Mouse (Mus musculus) limb, embryonic 11.5 days (tissue): Measurements from ENCODE around the gene Fkbp9. TPM values are rescaled to one million over a fixed set of nuclear protein-coding genes. Genes with fewer than 3 reads are reported as not detected.

Experiments used
- ATAC-seq: fragments of 200-750 bp; cut with Nextera tagmentation; 2 replicates; pipeline ENCODE4 v1.8.0; 2017; ENCODE audit warnings: low read depth; ENCODE audit not compliant: insufficient number of reproducible peaks, low FRiP score, low TSS enrichment
- DNase-seq: peaks from one replicate; pipeline ENCODE4 v3.0.0-alpha.2; 2015; ENCODE audit warnings: low spot score
- H3K27ac ChIP-seq: fragments of 300-500 bp; sonication (generic); replicated peaks from 2 replicates; pipeline ENCODE4 v1.5.1; 2014; ENCODE audit warnings: low read depth, mild to moderate bottlenecking, low read length
- H3K27me3 ChIP-seq: fragments of 300-500 bp; sonication (generic); 2 replicates; pipeline ENCODE4 v1.6.1; 2014; ENCODE audit warnings: mild to moderate bottlenecking, low read length, mixed read lengths; ENCODE audit not compliant: control insufficient read depth, insufficient read depth
- H3K36me3 ChIP-seq: fragments of 300-500 bp; sonication (generic); 2 replicates; pipeline ENCODE4 v1.6.1; 2014; ENCODE audit warnings: mild to moderate bottlenecking, low read length, moderate library complexity, mixed read lengths; ENCODE audit not compliant: control insufficient read depth, insufficient read depth
- H3K4me1 ChIP-seq: fragments of 300-500 bp; sonication (generic); 2 replicates; pipeline ENCODE4 v1.6.1; 2014; ENCODE audit warnings: low read length, mixed read lengths; ENCODE audit not compliant: control insufficient read depth, insufficient read depth
- H3K4me2 ChIP-seq: fragments of 300-500 bp; sonication (generic); 2 replicates; pipeline ENCODE4 v1.6.1; 2014; ENCODE audit warnings: low read depth, mild to moderate bottlenecking, moderate library complexity; ENCODE audit not compliant: severe bottlenecking
- H3K4me3 ChIP-seq: fragments of 300-500 bp; sonication (generic); 2 replicates; pipeline ENCODE4 v1.5.1; 2014; ENCODE audit warnings: low read depth, low read length
- H3K9ac ChIP-seq: fragments of 300-500 bp; sonication (generic); 2 replicates; pipeline ENCODE4 v1.6.1; 2014; ENCODE audit warnings: mild to moderate bottlenecking, low read length
- H3K9me3 ChIP-seq: fragments of 300-500 bp; sonication (generic); 2 replicates; pipeline ENCODE4 v1.6.1; 2016; ENCODE audit warnings: low read length; ENCODE audit not compliant: control insufficient read depth
- WGBS: fragments of 180-500 bp; shearing (Covaris S2); extraction: QIAGEN DNeasy Blood & Tissue Kit; methylation state at CpG from one replicate; pipeline ENCODE4 v1.1.7; 2014; 5-methylcytosine and 5-hydroxymethylcytosine counted together
- polyA plus RNA-seq: library from polyadenylated mRNA; unstranded; fragments of >200 nt; fragmentation: Nextera tagmentation; extraction: Ambion mirVana; gene quantifications from 2 replicates; pipeline ENCODE4 v1.2.1, GENCODE M21; 2014

Fkbp9 gene
- 72.3 and 73.0 TPM in 2 replicates for polyA plus RNA-seq

GRCm38 (mm10) chr6:56831697-56832406 lies at the start of gene Fkbp9:
Gene Fkbp9, plus strand, starts transcription at chr6:56832059.
- H3K4me3 ChIP-seq = peak within 1 kb of the TSS; percentile 69
- H3K4me2 ChIP-seq = peak within 1 kb of the TSS; percentile 52
- no peaks in the 10 kb centered on the region for H3K27me3 ChIP-seq
- peak within 1 kb of the TSS; percentile 78 for H3K9ac ChIP-seq
- WGBS = 0% methylated on average over 44 of the region's 58 CpGs
- H3K27ac ChIP-seq = peak within 1 kb of the TSS; percentile 68; the same call in 1 of the 2 replicates
- H3K9me3 ChIP-seq = no peaks in the 10 kb centered on the region
- DNase-seq (peak; percentile 87), ATAC-seq (peak; percentile 93)
- H3K4me1 ChIP-seq = no peaks in the 10 kb centered on the region
- H3K36me3 ChIP-seq = 0 out of 2 replicates have a peak, but pooled peaks cover 2% of the 10 kb centered on the region

GRCm38 (mm10) chr6:56783561-56784272 lies 48.1 kb upstream of the Fkbp9 start:
- Histone ChIP-seq H3K36me3 (peaks cover 15% of the 10 kb centered on the region), H3K9ac (no peak overlapping the region), H3K27ac (no peak overlapping the region), H3K4me3 (no peak overlapping the region), H3K27me3 (no peaks in the 10 kb centered on the region), H3K9me3 (no peaks in the 10 kb centered on the region), H3K4me1 (no peaks in the 10 kb centered on the region), H3K4me2 (no peak overlapping the region)
- DNase-seq = no peak
- no peak for ATAC-seq
- 88% methylated on average over 4 of the region's 4 CpGs for WGBS

GRCm38 (mm10) chr6:56785068-56785467 lies 46.8 kb upstream of the Fkbp9 start:
- DNase-seq (no peak), ATAC-seq (no peak)
- Histone ChIP-seq H3K4me1 (no peaks in the 10 kb centered on the region), H3K9me3 (no peaks in the 10 kb centered on the region), H3K4me2 (no peak overlapping the region), H3K9ac (no peak overlapping the region), H3K36me3 (peaks cover 10% of the 10 kb centered on the region; the same call in 1 of the 2 replicates), H3K27me3 (no peaks in the 10 kb centered on the region), H3K27ac (no peak overlapping the region), H3K4me3 (no peak overlapping the region)
- WGBS = 93% methylated on average over 5 of the region's 5 CpGs

GRCm38 (mm10) chr6:56787668-56788067 lies 44.2 kb upstream of the Fkbp9 start:
- Histone ChIP-seq H3K27me3 (no peaks in the 10 kb centered on the region), H3K4me3 (no peak overlapping the region), H3K9me3 (no peaks in the 10 kb centered on the region), H3K4me2 (no peak overlapping the region), H3K4me1 (no peaks in the 10 kb centered on the region), H3K36me3 (peaks cover 9% of the 10 kb centered on the region; the same call in 1 of the 2 replicates), H3K9ac (no peak overlapping the region), H3K27ac (no peak overlapping the region)
- ATAC-seq (no peak), DNase-seq (no peak)
- WGBS = 93% methylated on average over 2 of the region's 2 CpGs

- Histone ChIP-seq H3K4me1 (no peaks in the 10 kb centered on the region), H3K4me3 (no peak overlapping the region), H3K27ac (no peak overlapping the region), H3K9ac (no peak overlapping the region), H3K9me3 (no peaks in the 10 kb centered on the region), H3K4me2 (no peak overlapping the region), H3K36me3 (peaks cover 7% of the 10 kb centered on the region; the same call in 1 of the 2 replicates), H3K27me3 (no peaks in the 10 kb centered on the region)
- ATAC-seq (no peak), DNase-seq (no peak)
- WGBS = 92% methylated on average over 3 of the region's 3 CpGs
Measured at GRCm38 (mm10) chr6:56789336-56789735, 42.5 kb upstream of the Fkbp9 start.

GRCm38 (mm10) chr6:56794834-56795233 lies 37.0 kb upstream of the Fkbp9 start:
- no peak overlapping the region for H3K27ac ChIP-seq
- no peaks in the 10 kb centered on the region for H3K9me3 ChIP-seq
- DNase-seq (no peak), ATAC-seq (no peak)
- no peak overlapping the region for H3K9ac ChIP-seq
- no peaks in the 10 kb centered on the region for H3K27me3 ChIP-seq
- H3K4me1 ChIP-seq = no peaks in the 10 kb centered on the region
- H3K4me2 ChIP-seq = no peak overlapping the region
- 92% methylated on average over 5 of the region's 5 CpGs for WGBS
- no peak overlapping the region for H3K4me3 ChIP-seq
- no peaks in the 10 kb centered on the region for H3K36me3 ChIP-seq

DNA sequence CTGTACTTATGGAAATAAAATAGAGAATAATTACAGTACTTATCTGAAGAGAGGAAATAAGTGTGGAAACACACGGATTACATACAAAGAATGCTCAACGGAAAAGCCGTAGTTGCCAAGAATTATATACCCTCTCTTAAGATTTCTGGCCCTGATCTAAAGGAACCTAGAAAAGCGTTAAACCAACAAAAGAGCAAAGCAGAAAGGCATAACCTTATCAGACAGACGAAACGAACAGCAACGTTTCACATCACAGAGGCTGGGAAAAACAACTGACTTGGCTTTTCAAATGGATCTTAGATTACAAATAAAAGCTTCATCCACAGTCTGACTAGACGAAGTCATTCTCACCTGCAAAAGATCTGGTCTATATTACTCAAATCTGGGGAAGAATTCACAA lies 35.6 kb upstream of the Fkbp9 start:
- no peak overlapping the region for H3K27ac ChIP-seq
- H3K4me2 ChIP-seq = peak overlapping the region; percentile 65
- H3K9me3 ChIP-seq = no peaks in the 10 kb centered on the region
- H3K9ac ChIP-seq = peak overlapping the region; percentile 97
- ATAC-seq = no peak
- H3K4me1 ChIP-seq = no peaks in the 10 kb centered on the region
- H3K36me3 ChIP-seq = no peaks in the 10 kb centered on the region
- H3K27me3 ChIP-seq = no peaks in the 10 kb centered on the region
- peak overlapping the region; percentile 58 for H3K4me3 ChIP-seq
- WGBS = 16% methylated on average over 8 of the region's 8 CpGs
- DNase-seq = no peak

- no peaks in the 10 kb centered on the region for H3K36me3 ChIP-seq
- H3K27ac ChIP-seq = peak overlapping the region; percentile 100
- ATAC-seq = peak; percentile 8; the same call in 1 of the 2 replicates
- H3K9me3 ChIP-seq = no peaks in the 10 kb centered on the region
- DNase-seq = peak; percentile 59
- WGBS = under 1% methylated on average over 16 of the region's 16 CpGs
- peak overlapping the region; percentile 65 for H3K4me2 ChIP-seq
- H3K27me3 ChIP-seq = no peaks in the 10 kb centered on the region
- peak overlapping the region; percentile 58 for H3K4me3 ChIP-seq
- no peaks in the 10 kb centered on the region for H3K4me1 ChIP-seq
- peak overlapping the region; percentile 97 for H3K9ac ChIP-seq
Measured at GRCm38 (mm10) chr6:56796668-56797141, 35.2 kb upstream of the Fkbp9 start.
